Mouse (Mus musculus) embryonic facial prominence, embryonic 15.5 days (tissue): Measurements from ENCODE around the gene A4gnt. TPM values are rescaled to one million over a fixed set of nuclear protein-coding genes. Genes with fewer than 3 reads are reported as not detected.

Source experiments
- ATAC-seq: fragments of 200-750 bp; cut with Nextera tagmentation; 2 replicates; pipeline ENCODE4 v1.8.0; 2017; ENCODE audit warnings: low read depth, moderate TSS enrichment; ENCODE audit not compliant: insufficient number of reproducible peaks, low FRiP score, low TSS enrichment
- H3K27ac ChIP-seq: fragments of 300-500 bp; sonication (generic); replicated peaks from 2 replicates; pipeline ENCODE4 v1.5.1; 2015; ENCODE audit warnings: mild to moderate bottlenecking, inconsistent platforms
- H3K27me3 ChIP-seq: fragments of 300-500 bp; sonication (generic); 2 replicates; pipeline ENCODE4 v1.6.1; 2015; ENCODE audit warnings: inconsistent platforms
- H3K36me3 ChIP-seq: fragments of 300-500 bp; sonication (generic); 2 replicates; pipeline ENCODE4 v1.6.1; 2015; ENCODE audit warnings: mild to moderate bottlenecking, inconsistent platforms
- H3K4me1 ChIP-seq: fragments of 300-500 bp; sonication (generic); 2 replicates; pipeline ENCODE4 v1.6.1; 2015; ENCODE audit warnings: inconsistent platforms
- H3K4me2 ChIP-seq: fragments of 300-500 bp; sonication (generic); replicated peaks from 2 replicates; pipeline ENCODE4 v1.6.1; 2015; ENCODE audit warnings: mild to moderate bottlenecking, inconsistent platforms
- H3K4me3 ChIP-seq: fragments of 300-500 bp; sonication (generic); replicated peaks from 2 replicates; pipeline ENCODE4 v1.5.1; 2015; ENCODE audit warnings: mild to moderate bottlenecking, inconsistent platforms
- H3K9ac ChIP-seq: fragments of 300-500 bp; sonication (generic); 2 replicates; pipeline ENCODE4 v1.6.1; 2015; ENCODE audit warnings: inconsistent platforms
- H3K9me3 ChIP-seq: fragments of 300-500 bp; sonication (generic); replicated peaks from 2 replicates; pipeline ENCODE4 v1.6.1; 2016; ENCODE audit warnings: inconsistent platforms
- WGBS: fragments of 180-500 bp; shearing (Covaris S2); methylation state at CpG from one replicate; pipeline ENCODE4 v1.1.7; 2015; 5-methylcytosine and 5-hydroxymethylcytosine counted together
- polyA plus RNA-seq: library from polyadenylated mRNA; unstranded; fragments of >200 nt; fragmentation: Nextera tagmentation; extraction: Ambion mirVana; gene quantifications from 2 replicates; pipeline ENCODE4 v1.2.1, GENCODE M21; 2015

Gene A4gnt
- polyA plus RNA-seq, 1 experiment from 2014 or later: not detected

- WGBS: 81% methylated on average over 1 of the region's 1 CpGs
- ATAC-seq: no peak
These were observed 24.5 kb downstream of the A4gnt start for GRCm38 (mm10) chr9:99636776-99637175.

GRCm38 (mm10) chr9:99637227-99637626 lies 24.9 kb downstream of the A4gnt start:
- Histone ChIP-seq H3K27ac (no peak overlapping the region), H3K4me2 (no peak overlapping the region), H3K4me3 (no peak overlapping the region), H3K36me3 (peaks cover 72% of the 10 kb centered on the region), H3K9ac (no peak overlapping the region), H3K4me1 (peaks cover 9% of the 10 kb centered on the region), H3K27me3 (no peaks in the 10 kb centered on the region), H3K9me3 (no peaks in the 10 kb centered on the region)
- no peak for ATAC-seq
- WGBS: 97% methylated on average over 17 of the region's 17 CpGs

More at GRCm38 (mm10) chr9:99636776-99637175, 24.5 kb downstream of the A4gnt start:
- Histone ChIP-seq H3K36me3 (peaks cover 67% of the 10 kb centered on the region), H3K27ac (no peak overlapping the region), H3K4me2 (no peak overlapping the region), H3K4me1 (peaks cover 13% of the 10 kb centered on the region), H3K4me3 (no peak overlapping the region), H3K9ac (no peak overlapping the region), H3K9me3 (no peaks in the 10 kb centered on the region), H3K27me3 (no peaks in the 10 kb centered on the region)

- H3K4me1 ChIP-seq: 0 out of 2 replicates have a peak, but pooled peaks cover 4% of the 10 kb centered on the region
- no peak overlapping the region for H3K9ac ChIP-seq
- H3K4me3 ChIP-seq: no peak overlapping the region
- no peaks in the 10 kb centered on the region for H3K27me3 ChIP-seq
- H3K36me3 ChIP-seq: peaks cover 72% of the 10 kb centered on the region
- 93% methylated on average over 13 of the region's 13 CpGs for whole genome bisulfite sequencing
- no peak overlapping the region for H3K27ac ChIP-seq
- no peak overlapping the region for H3K4me2 ChIP-seq
- H3K9me3 ChIP-seq: no peaks in the 10 kb centered on the region
- ATAC-seq: no peak
These were observed 25.4 kb downstream of the A4gnt start for GRCm38 (mm10) chr9:99637736-99638135.

- Histone ChIP-seq H3K9ac (no peak overlapping the region), H3K27me3 (no peaks in the 10 kb centered on the region), H3K27ac (no peak overlapping the region), H3K9me3 (no peaks in the 10 kb centered on the region), H3K4me1 (no peaks in the 10 kb centered on the region), H3K4me2 (no peak overlapping the region), H3K4me3 (no peak overlapping the region), H3K36me3 (peaks cover 59% of the 10 kb centered on the region)
- no peak for ATAC-seq
- 78% methylated on average over 5 of the region's 5 CpGs for WGBS
These were observed 27.7 kb downstream of the A4gnt start for GRCm38 (mm10) chr9:99639957-99640356.

- Histone ChIP-seq H3K4me1 (no peaks in the 10 kb centered on the region), H3K9me3 (no peaks in the 10 kb centered on the region), H3K27ac (no peak overlapping the region), H3K4me2 (no peak overlapping the region), H3K9ac (no peak overlapping the region), H3K27me3 (no peaks in the 10 kb centered on the region), H3K36me3 (peaks cover 67% of the 10 kb centered on the region), H3K4me3 (no peak overlapping the region)
- ATAC-seq: no peak
- 90% methylated on average over 6 of the region's 6 CpGs for WGBS
These were observed 33.1 kb downstream of the A4gnt start for GRCm38 (mm10) chr9:99645416-99645815.

- Histone ChIP-seq H3K36me3 (peaks cover 72% of the 10 kb centered on the region), H3K4me2 (no peak overlapping the region), H3K4me3 (no peak overlapping the region), H3K27ac (no peak overlapping the region), H3K27me3 (no peaks in the 10 kb centered on the region), H3K9me3 (no peaks in the 10 kb centered on the region), H3K4me1 (no peaks in the 10 kb centered on the region), H3K9ac (no peak overlapping the region)
- ATAC-seq: no peak
- 78% methylated on average over 6 of the region's 6 CpGs for WGBS
These were observed 33.8 kb downstream of the A4gnt start for GRCm38 (mm10) chr9:99646102-99646501.

- no peaks in the 10 kb centered on the region for H3K27me3 ChIP-seq
- no peak overlapping the region for H3K4me3 ChIP-seq
- no peaks in the 10 kb centered on the region for H3K9me3 ChIP-seq
- WGBS: 81% methylated on average over 10 of the region's 10 CpGs
- H3K27ac ChIP-seq: no peak overlapping the region
- H3K4me1 ChIP-seq: no peaks in the 10 kb centered on the region
- H3K4me2 ChIP-seq: no peak overlapping the region
- no peak overlapping the region for H3K9ac ChIP-seq
- ATAC-seq: no peak
- peaks cover 65% of the 10 kb centered on the region for H3K36me3 ChIP-seq
These were observed 48.5 kb downstream of the A4gnt start for GRCm38 (mm10) chr9:99660756-99661155.

GRCm38 (mm10) chr9:99661606-99662166 lies 49.4 kb downstream of the A4gnt start:
- no peak overlapping the region for H3K4me2 ChIP-seq
- no peaks in the 10 kb centered on the region for H3K9me3 ChIP-seq
- H3K36me3 ChIP-seq: peaks cover 65% of the 10 kb centered on the region
- 73% methylated on average over 16 of the region's 16 CpGs for WGBS
- no peak overlapping the region for H3K9ac ChIP-seq
- H3K27ac ChIP-seq: no peak overlapping the region
- no peaks in the 10 kb centered on the region for H3K27me3 ChIP-seq
- ATAC-seq: no peak
- no peaks in the 10 kb centered on the region for H3K4me1 ChIP-seq
- H3K4me3 ChIP-seq: no peak overlapping the region

- Histone ChIP-seq H3K4me1 (no peaks in the 10 kb centered on the region), H3K9me3 (no peaks in the 10 kb centered on the region), H3K4me2 (no peak overlapping the region), H3K36me3 (peaks cover 64% of the 10 kb centered on the region), H3K27me3 (no peaks in the 10 kb centered on the region), H3K4me3 (no peak overlapping the region), H3K9ac (no peak overlapping the region), H3K27ac (no peak overlapping the region)
- 24% methylated on average over 7 of the region's 7 CpGs for WGBS
- no peak for ATAC-seq
These were observed 50.1 kb downstream of the A4gnt start for GRCm38 (mm10) chr9:99662406-99662805.

GRCm38 (mm10) chr9:99662887-99663286 lies 50.6 kb downstream of the A4gnt start:
- Histone ChIP-seq H3K9ac (no peak overlapping the region), H3K9me3 (no peaks in the 10 kb centered on the region), H3K4me2 (no peak overlapping the region), H3K4me1 (no peaks in the 10 kb centered on the region), H3K36me3 (peaks cover 65% of the 10 kb centered on the region), H3K4me3 (no peak overlapping the region), H3K27ac (no peak overlapping the region), H3K27me3 (no peaks in the 10 kb centered on the region)
- ATAC-seq: peak; percentile 59
- WGBS: 92% methylated on average over 10 of the region's 10 CpGs

GRCm38 (mm10) chr9:99667596-99667995 lies 55.3 kb downstream of the A4gnt start:
- H3K4me2 ChIP-seq: no peak overlapping the region
- H3K27me3 ChIP-seq: no peaks in the 10 kb centered on the region
- no peaks in the 10 kb centered on the region for H3K4me1 ChIP-seq
- peaks cover 71% of the 10 kb centered on the region for H3K36me3 ChIP-seq
- H3K4me3 ChIP-seq: no peak overlapping the region
- no peak overlapping the region for H3K9ac ChIP-seq
- H3K27ac ChIP-seq: no peak overlapping the region
- 85% methylated on average over 8 of the region's 8 CpGs for WGBS
- ATAC-seq: no peak
- H3K9me3 ChIP-seq: no peaks in the 10 kb centered on the region

- H3K4me2 ChIP-seq: no peak overlapping the region
- no peaks in the 10 kb centered on the region for H3K4me1 ChIP-seq
- WGBS: 38% methylated on average over 2 of the region's 2 CpGs
- no peaks in the 10 kb centered on the region for H3K9me3 ChIP-seq
- peaks cover 35% of the 10 kb centered on the region for H3K36me3 ChIP-seq
- H3K27me3 ChIP-seq: no peaks in the 10 kb centered on the region
- H3K9ac ChIP-seq: no peak overlapping the region
- H3K4me3 ChIP-seq: no peak overlapping the region
- no peak for ATAC-seq
- no peak overlapping the region for H3K27ac ChIP-seq
These were observed 59.3 kb downstream of the A4gnt start for GRCm38 (mm10) chr9:99671603-99672002.
